Mouse (Mus musculus) C2C12 (cell line): Measurements from ENCODE around the gene Pnkp.

Experiments
- CTCF ChIP-seq: IDR thresholded peaks from one replicate; pipeline ENCODE4 v1.5.1; 2011; ENCODE audit not compliant: control insufficient read depth, insufficient read depth, insufficient read length
- MAX ChIP-seq: IDR thresholded peaks from one replicate; pipeline ENCODE4 v1.6.1; 2011; ENCODE audit warnings: mild to moderate bottlenecking, control low read depth
- USF1 ChIP-seq: IDR thresholded peaks from one replicate; pipeline ENCODE4 v1.6.1; 2011; ENCODE audit warnings: low read depth, mild to moderate bottlenecking, control low read depth, moderate library complexity

GRCm38 (mm10) chr7:44868465-44868864, 11.5 kb downstream of the Pnkp start:
- TF ChIP-seq CTCF, result no peak
- TF ChIP-seq USF1, result no peak
- TF ChIP-seq MAX, result no peak
